Mouse (Mus musculus): ENCODE data around the gene Tsen2.

- TF ChIP-seq CTCF (IDR thresholded peaks at IDR 0.05; ENCODE audit: extremely low read depth, insufficient read depth, insufficient read length, insufficient replicate concordance) (no peak), POLR2A (IDR thresholded peaks at IDR 0.05; ENCODE audit: low read depth, low read length) (no peak)
These were observed 48.8 kb downstream of the Tsen2 start for GRCm38 (mm10) chr6:115593252-115593651.

Measured in spleen, adult 2 months (tissue).